Mouse (Mus musculus) ES-CJ7 (cell line): ENCODE results near the gene Vmn2r6.
A peak's percentile ranks its signal among the peaks of the same experiment; 100 is the strongest.
"Not testable (repeated sequence)": the region's sequence is repeated elsewhere in the genome, so short reads cannot be mapped to it uniquely, and the experiment has no call there.

Experiments
- DNase-seq: peaks from one replicate; pipeline ENCODE4 v3.0.0; 2011; ENCODE audit warnings: low read depth, low spot score

The Vmn2r6 gene

GRCm38 (mm10) chr3:64565730-64566129 is at the start of gene Vmn2r6:
TSS of gene Vmn2r6 (minus strand) at chr3:64565830.
- not testable (repeated sequence) for DNase-seq

GRCm38 (mm10) chr3:64587618-64588017 is 22.0 kb upstream of the Vmn2r6 start:
- DNase-seq, result peak; percentile 30

- not testable (repeated sequence) for DNase-seq
These were observed 3.2 kb upstream of the Vmn2r6 start for GRCm38 (mm10) chr3:64568793-64569192.

- not testable (repeated sequence) for DNase-seq
These were observed 42.0 kb downstream of the Vmn2r6 start for GRCm38 (mm10) chr3:64523585-64523984.

GRCm38 (mm10) chr3:64509742-64510141 is 55.9 kb downstream of the Vmn2r6 start, which contains the start of gene Vmn2r5:
TSS of gene Vmn2r5 (minus strand) at chr3:64509842.
- not testable (repeated sequence) for DNase-seq
